Mouse (Mus musculus): ENCODE data around the gene Hspa4.

Hspa4 gene

GRCm38 (mm10) chr11:53252186-53253119 is 47.8 kb downstream of the Hspa4 start:
- DNase-seq (ENCODE audit: low spot score): no peak

- DNase-seq (ENCODE audit: low spot score): no peak
Observed at GRCm38 (mm10) chr11:53250796-53251195, 49.5 kb downstream of the Hspa4 start.

- DNase-seq (ENCODE audit: low spot score): no peak
Observed at GRCm38 (mm10) chr11:53249686-53250085, 50.6 kb downstream of the Hspa4 start.

GRCm38 (mm10) chr11:53245561-53245960 is 54.7 kb downstream of the Hspa4 start:
- no peak for DNase-seq (ENCODE audit: low spot score)

- no peak for DNase-seq (ENCODE audit: low spot score)
Observed at GRCm38 (mm10) chr11:53243199-53243598, 57.1 kb downstream of the Hspa4 start.

- DNase-seq (ENCODE audit: low spot score): no peak
Observed at GRCm38 (mm10) chr11:53233590-53233989, 66.7 kb downstream of the Hspa4 start.

GRCm38 (mm10) chr11:53231836-53232235 is 68.4 kb downstream of the Hspa4 start:
- DNase-seq (ENCODE audit: low spot score): no peak

GRCm38 (mm10) chr11:53229011-53229410 is 71.2 kb downstream of the Hspa4 start:
- no peak for DNase-seq (ENCODE audit: low spot score)

GRCm38 (mm10) chr11:53210876-53211275 is 89.4 kb downstream of the Hspa4 start:
- DNase-seq (ENCODE audit: low spot score): no peak

All from yolk sac, embryonic 10.5 days (tissue).